Mouse (Mus musculus): Measurements from ENCODE around the gene Eif1ad.
"Not testable (repeated sequence)": the region's sequence is repeated elsewhere in the genome, so short reads cannot be mapped to it uniquely, and the experiment has no call there.

The Eif1ad gene

DNA sequence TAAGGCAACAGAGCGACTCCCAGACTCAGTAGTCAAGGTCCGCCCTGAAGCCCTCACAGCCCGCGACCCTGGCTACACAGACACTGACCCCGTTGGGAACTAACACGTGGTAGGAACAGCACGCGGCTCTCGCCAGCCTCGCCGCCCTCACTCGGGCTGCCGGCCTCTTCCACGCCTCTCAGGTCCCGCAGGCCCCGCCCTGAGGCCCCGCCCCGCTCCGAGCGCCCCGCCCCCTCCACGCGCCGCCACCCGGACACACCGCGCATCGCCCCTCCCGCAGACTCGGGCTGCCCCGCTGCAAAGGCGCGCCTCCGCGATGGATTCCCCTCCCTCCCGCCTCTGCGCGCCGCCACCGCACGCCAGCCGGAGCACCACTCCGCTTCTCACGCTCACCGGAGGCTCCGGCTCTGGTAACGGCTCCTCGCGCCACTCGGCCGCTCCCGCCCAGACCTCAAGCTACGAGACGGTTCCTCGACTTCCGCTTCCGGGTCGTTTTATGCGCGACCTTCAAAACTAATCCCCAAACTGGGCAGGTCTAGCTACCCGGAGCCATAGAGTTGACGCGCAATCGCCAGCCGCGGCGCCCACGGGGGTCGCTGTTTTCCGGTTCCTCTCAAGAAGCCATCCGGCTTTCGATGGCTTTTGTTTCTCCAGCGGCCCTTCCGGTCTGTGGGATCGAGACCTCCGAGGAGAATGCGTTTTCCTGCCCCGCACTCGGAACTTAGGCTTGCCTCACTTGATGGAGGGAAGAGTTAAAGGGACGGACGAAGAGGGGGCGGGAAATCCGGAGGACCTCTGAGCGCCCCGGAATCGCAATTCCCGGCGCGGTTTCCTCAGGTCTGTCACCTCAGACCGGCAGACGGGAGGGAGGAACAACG, at the start of gene Eif1ad:
Gene Eif1ad (plus strand): TSS at position 567 of the 878 bp plus-strand sequence.
- ATAC-seq (ENCODE audit: insufficient number of reproducible peaks, low FRiP score, low TSS enrichment) = peak; percentile 79; the same call in 1 of the 2 replicates

DNA sequence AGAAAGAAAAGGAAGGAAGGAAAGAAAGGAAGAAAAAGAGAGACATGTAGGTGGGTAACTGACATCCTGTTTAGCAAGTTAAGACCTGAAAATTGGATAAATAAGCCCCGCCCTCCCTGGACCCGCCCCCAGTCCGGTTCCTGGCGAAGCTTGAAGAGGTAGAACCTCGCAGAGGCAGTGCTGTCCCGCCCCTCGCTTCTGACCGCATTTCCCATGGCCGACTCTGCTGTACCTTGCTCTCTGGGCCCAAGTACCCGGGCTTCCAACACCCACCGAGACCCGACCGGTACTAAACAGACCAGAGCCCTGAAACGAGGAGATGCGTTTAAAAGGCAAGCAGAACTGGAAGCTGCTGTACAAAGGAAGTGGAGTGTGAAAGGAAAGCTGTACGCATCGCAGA, 42.7 kb upstream of the Eif1ad start:
- ATAC-seq (ENCODE audit: insufficient number of reproducible peaks, low FRiP score, low TSS enrichment) = no peak

DNA sequence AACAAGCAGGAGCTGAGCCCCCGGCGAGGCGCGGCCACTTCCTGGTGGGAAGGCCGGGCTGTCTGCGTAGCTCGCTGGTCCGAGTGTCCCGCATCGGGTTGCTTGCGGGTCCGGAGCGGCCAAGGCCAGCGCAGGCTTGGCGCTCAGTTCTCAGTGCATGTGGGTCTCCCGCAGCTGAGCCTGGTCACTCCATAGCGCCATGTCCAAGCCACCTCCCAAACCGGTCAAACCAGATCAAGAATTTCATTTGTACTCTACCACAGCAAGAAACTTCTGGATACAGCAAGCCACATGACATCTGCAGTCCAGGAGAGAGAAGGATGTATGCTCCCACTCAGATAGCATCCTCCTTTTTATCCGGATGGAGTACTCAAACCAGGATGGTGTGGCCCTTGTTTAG, 38.6 kb upstream of the Eif1ad start:
- ATAC-seq (ENCODE audit: insufficient number of reproducible peaks, low FRiP score, low TSS enrichment) = no peak

DNA sequence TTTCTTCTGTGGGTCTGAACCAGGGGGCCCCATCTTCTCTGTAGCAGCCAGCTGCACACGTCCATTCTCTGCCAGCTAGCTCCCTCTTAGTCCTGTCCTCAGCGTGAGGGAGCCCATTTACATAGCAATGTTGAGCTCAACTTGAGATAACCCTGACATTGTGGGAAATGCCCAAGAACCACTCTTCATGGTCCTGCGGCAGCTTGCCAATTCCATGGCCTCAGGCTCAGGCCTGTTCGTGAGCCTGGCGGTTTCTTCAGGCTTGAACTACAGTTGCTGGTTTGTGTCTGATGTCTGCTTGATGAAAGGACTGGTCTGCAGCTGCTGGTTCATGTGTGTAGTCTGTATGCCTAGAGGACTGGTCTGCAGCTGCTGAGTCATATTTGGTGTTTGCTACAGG, 31.8 kb upstream of the Eif1ad start:
- no peak for ATAC-seq (ENCODE audit: insufficient number of reproducible peaks, low FRiP score, low TSS enrichment)

DNA sequence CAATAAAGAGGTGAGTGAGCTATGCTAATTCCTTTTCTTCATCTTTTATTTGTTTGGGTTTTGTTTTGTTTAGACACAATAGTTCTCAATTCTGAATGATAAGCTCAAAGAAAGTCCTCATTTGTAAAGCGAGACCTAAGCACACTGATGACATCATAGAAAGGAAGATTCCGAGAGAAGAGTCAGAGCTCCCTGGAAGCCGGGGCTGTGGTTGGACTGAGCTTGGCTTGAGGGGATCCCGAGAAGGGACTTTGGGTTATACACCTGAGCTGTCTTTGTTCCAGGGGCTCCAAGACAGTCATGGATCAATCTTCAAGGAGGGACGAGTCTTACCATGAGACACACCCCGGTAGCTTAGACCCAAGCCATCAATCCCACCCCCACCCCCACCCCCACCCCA, 31.1 kb upstream of the Eif1ad start, which contains the start of gene Catsper1:
Gene Catsper1 (plus strand): TSS at position 301 of the 400 bp plus-strand sequence.
- ATAC-seq (ENCODE audit: insufficient number of reproducible peaks, low FRiP score, low TSS enrichment) = no peak

DNA sequence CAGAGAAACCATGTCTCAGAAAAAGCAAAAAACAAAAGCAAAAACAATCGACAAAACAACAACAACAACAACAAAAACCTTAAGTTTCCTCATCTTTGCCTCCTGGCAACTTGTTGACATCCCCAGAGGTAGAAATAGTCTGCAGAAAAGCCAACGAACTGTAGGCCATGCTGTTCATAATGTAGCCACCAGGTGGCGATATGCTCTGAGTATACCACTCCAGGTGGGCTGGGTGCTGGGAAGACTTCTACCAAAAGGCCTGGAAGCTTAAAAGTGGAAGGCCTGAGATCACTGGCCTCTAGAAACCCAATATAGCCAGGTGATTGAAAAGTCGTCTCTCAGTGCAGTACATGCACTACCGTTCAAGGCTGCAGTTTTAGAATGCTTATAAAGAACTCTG, 28.6 kb upstream of the Eif1ad start:
- ATAC-seq (ENCODE audit: insufficient number of reproducible peaks, low FRiP score, low TSS enrichment) = no peak

DNA sequence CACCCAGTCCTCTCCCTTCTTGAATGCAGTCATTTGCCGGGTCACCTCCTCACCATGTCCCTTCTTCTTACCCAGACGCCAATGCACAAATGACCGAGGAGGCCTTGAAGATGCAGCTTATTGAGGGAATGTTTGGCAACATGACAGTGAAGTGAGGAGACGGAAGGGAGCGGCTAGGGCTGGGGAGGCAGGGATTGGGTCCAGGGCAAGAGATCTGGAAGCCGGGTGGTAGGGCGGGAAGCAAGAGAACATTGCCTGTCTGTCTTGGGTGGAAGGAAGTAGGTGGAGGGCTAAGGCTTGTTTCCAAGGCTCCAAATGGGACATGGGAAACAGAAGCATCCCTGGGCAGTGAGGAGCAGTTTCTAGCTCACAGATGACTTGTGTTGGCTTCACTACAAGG, 25.2 kb upstream of the Eif1ad start:
- ATAC-seq (ENCODE audit: insufficient number of reproducible peaks, low FRiP score, low TSS enrichment) = no peak

DNA sequence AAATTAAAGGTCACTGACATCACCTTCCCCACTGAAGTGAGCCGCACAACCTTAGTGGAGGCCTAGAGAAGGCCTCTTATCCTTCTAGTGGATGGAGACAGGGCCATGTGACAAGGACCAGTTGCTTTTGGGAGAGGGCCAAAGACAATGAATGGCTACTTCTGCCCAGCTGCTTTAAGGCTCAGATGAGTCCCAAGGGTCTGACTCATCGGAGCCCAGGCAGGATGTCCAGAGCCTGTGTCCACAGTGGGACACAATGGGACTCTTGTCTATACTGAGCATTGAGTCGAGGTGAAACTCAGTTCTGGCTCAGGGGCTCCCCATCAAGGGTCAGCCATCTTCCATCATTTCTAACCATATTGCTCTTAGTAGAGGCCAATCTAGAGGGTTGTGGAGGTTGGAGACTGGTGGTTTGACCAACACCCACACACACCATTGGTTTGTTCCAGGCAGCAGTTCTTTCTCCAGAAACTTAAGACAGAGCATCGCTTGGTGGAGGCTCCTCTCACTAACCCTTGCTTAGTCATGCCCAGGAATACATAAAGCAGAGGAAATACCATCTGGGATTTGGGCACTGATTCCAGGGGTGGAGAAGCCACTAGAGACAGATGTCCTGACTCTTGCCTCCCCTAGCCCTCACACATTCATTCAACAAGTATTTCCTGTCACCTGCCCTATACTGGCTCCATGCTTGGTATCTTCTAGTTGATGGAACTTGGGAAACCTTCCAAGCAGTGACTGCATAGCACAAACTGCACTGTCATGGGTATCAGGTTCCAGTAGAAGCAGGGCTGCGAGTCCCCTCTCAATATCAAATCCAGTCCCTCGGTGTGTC, 21.0 kb upstream of the Eif1ad start:
- ATAC-seq (ENCODE audit: insufficient number of reproducible peaks, low FRiP score, low TSS enrichment) = no peak

DNA sequence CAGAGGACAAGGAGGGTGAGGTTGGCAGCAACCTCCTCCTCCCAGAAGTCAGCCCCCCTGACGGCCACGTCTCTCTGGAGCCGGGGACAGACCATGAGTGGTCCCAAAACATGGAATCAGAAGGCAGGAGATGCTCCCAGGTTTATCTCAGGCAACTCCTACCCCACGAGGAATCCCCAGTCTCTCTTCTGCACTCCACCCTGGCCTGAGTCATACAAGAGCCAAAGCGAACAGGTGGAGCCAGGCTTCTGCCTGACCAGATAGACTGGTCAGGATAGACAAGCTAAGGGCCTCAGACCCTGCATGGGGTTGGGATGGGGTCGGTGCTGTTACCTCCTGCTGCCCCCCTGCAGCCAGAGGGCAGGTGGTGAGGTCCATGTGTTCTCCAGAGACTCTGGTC, 18.5 kb upstream of the Eif1ad start:
- no peak for ATAC-seq (ENCODE audit: insufficient number of reproducible peaks, low FRiP score, low TSS enrichment)

DNA sequence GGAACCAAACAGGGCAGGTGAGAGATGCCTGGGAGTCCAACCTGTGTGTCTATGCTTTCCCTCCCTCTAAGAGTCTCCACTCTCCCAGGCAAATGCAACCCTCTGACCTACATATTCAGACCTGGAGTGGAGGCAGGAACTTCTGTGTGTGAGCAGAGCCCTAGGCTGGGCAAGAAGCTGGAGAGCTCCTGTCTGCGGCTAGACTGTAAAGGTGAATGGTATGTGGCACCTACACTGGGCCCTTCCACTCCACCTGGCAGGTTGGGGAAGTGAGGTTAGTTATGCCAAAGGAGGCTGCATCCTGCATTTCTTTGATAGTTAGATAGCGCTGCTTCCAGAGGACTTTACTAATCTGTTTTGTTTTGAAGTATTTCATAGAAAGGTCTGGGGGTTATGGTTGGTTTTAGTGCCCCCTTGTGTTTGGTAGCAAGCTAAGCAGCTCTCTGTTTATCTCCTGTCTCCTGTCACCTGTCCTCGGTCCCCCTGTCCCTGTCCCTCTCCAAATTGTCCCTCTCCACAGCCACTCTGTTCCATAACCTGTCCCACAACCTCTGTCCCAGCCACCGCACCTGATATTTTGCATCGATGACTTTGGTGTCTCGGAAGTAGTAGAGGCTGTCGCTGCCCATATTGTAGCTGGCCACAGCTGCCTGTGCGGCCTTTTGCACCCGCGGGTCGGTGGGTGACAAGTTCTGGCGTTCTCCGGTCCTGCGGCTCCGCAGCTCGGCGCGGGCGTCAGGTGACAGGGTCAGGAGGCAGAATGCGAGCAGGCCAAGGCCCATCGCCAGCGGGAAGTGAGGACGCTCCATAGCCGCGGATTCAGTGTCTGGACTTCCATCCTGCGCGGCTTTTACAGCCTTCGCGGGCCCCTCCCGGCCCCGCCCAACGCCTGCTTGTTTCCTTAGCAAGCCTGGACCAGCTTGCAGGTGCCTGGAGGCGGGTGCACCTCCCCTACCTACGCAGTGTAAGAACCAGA, 17.7 kb upstream of the Eif1ad start:
- peak; percentile 64; the same call in 1 of the 2 replicates for ATAC-seq (ENCODE audit: insufficient number of reproducible peaks, low FRiP score, low TSS enrichment)

DNA sequence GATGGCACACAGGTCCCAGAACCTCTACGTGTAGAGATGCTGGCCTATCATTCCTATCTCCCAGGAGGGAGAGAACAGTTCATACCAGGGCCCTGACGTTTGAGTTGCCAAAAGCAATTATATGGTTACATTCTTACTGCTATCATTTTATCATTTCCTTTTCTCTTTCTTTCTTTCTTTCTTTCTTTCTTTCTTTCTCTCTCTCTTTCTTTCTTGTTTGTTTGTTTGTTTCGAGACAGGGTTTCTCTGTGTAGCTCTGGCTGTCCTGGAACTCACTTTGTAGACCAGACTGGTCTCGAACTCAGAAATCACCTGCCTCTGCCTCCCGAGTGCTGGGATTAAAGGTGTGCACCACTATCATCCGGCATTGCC, 17.1 kb upstream of the Eif1ad start, which contains the start of gene Cst6:
Gene Cst6 (minus strand): TSS at position 73 of the 372 bp plus-strand sequence.
- not testable (repeated sequence) for ATAC-seq (ENCODE audit: insufficient number of reproducible peaks, low FRiP score, low TSS enrichment)

DNA sequence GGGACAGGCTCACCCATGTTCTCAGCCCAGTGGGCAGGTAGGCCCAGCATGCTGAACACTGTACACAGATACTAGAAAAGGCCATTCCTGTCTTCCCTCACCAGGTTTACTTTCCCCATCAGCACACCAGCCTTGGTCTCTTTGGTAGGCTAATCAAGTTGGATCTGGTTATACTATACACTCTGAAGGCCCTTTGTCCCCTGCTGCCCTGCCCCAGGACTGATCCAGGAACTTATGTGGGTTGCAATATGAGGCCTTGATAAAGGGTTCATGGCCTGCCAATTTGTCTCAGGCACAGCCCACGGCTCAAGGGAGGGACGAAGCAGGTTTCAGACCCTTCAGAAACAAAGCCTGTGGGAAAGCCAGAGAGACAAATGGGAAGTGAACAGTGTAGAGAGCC, 12.9 kb upstream of the Eif1ad start:
- no peak for ATAC-seq (ENCODE audit: insufficient number of reproducible peaks, low FRiP score, low TSS enrichment)

DNA sequence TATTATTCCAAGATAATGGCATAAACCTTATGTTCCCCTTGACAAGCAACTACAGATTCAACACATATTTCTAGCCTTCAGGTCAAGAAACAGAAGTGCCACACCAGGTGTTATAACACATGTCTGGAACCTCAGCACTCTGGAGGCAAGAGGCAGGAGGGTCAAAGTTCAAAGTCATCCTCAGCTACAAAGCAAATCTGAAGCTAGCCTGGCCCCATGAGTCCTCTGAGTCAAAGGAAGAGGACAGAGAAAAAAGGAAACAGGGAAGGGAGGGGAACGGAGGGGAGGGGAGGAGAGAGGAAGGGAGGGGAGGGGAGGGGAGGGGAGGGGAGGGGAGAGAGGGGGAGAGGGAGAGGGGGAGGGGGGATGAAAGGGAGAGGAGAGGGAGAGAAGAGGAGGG, 10.5 kb upstream of the Eif1ad start:
- no peak for ATAC-seq (ENCODE audit: insufficient number of reproducible peaks, low FRiP score, low TSS enrichment)

DNA sequence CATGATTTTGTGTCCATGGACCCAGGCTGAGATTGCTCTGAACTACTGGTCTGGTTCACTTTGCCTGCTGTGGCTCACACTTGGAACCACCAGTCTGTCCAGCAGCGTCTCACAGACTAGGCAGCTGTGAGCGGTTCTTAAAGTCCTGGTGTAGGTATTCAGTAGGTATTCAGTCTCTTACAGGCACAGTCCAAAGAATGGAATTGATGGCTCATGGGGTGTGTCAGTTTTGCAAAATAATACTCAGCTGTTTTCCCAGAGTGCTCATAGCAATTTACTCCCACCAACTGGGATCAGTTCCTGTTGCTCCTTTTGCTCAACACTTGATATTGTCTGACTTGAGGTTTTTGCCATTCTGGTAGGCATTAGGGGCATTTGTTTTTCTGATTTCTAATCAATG, 4.4 kb upstream of the Eif1ad start:
- ATAC-seq (ENCODE audit: insufficient number of reproducible peaks, low FRiP score, low TSS enrichment) = no peak

DNA sequence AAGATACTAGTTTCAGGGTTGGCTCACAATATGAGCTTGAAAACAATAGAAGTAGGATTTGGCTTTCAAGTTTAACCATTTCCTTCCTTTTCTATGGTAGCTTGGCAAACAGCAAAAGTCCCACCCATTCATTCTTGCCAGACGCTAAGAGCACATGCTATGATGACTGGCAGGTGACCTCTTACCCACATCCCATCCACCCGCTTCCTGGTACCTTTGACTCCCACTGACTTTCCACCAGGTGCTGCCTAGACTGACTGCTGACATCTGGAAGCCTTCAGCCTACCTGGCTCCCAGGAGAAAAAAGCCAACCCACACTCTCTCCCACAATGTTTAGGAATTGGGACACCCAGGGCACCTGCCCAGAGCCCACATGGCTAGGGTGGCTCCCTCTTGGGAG, 2.4 kb upstream of the Eif1ad start:
- ATAC-seq (ENCODE audit: insufficient number of reproducible peaks, low FRiP score, low TSS enrichment) = no peak

DNA sequence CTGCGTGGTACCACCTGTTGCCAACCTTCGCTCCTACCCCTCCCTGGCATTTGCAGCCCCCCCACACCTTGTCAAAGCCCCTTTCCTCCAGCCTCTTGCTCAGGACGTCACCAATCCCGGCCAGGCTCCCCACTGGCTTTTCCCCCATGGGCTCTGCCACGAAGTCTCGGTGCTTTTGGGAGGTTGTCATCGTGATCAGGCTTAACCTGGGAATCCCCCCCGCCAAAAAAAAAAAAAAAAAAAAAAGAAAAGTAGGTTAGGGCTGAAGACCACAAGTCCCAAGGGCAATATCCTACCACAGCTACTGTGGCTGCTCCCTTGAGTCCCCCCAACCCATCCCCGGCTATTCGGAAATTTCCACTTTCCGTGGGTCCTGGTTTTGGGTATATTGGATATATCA, 790 bp upstream of the Eif1ad start:
- no peak for ATAC-seq (ENCODE audit: insufficient number of reproducible peaks, low FRiP score, low TSS enrichment)

DNA sequence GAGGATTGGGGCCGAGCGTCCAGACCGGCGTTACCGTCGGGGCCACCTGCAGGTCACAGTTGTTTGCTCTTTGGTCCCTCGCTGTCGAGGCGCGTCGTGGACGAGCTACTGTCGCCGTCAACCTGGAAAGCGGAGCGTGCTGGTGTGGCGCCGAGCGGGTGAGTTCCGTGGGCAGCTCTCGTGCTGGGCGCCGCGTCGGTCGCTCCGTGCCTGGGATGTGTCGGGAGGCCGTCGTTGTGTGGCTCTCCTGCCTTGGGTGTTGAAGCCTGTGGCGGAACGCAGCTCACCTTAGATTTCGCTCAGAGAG, 465 bp downstream of the Eif1ad start, which contains the start of gene Banf1:
Gene Banf1 (minus strand): TSS at position 116 of the 307 bp plus-strand sequence.
- no peak for ATAC-seq (ENCODE audit: insufficient number of reproducible peaks, low FRiP score, low TSS enrichment)

DNA sequence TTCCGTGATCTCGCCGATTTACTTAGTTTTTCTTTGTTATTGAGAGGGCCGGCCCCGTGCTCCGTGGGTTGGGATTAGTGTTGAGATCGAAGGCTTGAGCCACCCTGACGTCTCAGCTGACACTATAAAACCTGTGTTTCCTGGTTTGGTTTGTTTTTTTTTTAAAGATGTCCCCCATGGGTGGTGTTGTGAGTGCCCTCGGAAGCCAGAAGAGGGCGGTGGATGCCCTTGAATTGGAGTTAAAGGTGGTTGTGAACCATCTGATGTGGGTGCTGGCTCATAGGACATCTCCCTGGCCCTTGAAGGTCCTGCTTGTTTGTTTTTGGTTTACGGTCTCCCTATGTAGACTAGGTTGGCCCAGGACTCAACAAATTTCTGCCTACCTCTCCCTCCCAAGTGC, 914 bp downstream of the Eif1ad start:
- ATAC-seq (ENCODE audit: insufficient number of reproducible peaks, low FRiP score, low TSS enrichment) = no peak

DNA sequence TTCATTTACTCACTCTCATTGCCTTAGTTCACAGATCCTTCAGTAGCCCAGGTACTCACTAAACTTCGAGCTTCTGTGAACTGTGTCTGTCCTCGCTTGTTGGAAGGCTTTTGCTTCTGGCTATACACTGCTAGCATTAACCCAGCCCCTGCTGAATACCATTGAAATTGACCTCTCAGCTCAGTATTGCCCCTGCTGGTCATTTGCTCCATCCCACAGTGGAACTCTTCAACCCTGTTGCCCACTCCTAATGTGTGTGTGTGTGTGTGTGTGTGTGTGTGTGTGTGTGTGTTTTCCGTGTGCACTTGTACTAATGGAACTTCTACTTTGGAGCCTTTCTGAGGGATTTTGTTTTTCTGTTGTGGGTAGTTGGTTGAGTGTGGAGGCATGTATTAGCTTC, 4.4 kb downstream of the Eif1ad start:
- ATAC-seq (ENCODE audit: insufficient number of reproducible peaks, low FRiP score, low TSS enrichment) = no peak

DNA sequence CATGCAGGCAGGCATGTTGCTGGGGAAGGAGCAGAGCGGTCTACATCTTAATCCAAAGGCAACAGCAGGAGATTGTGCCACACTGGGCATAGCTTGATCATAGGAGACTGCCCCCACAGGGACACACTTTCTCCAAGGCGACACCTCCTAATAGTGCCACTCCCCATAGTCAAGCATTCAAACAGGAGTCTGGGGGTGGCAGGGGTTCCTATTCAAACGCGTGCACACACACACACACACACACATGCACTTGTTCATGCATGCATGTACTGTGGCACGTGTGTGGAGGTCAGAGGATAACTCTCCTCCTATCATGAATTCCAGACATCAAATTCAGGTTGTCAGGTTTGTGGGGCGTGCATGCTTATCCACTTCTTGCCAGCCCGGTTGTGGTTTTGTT, 6.2 kb downstream of the Eif1ad start:
- no peak for ATAC-seq (ENCODE audit: insufficient number of reproducible peaks, low FRiP score, low TSS enrichment)

Data from cerebellum, adult (tissue).